In genomic region chr1:105630481-105630880, GRCm38 (mm10) we compare ENCODE assay signal across 8 mouse cellular contexts. TPM values are rescaled to one million over a fixed set of nuclear protein-coding genes. Genes with fewer than 3 reads are reported as not detected.
DNase-seq lines count a peak whose midpoint lies in the region; ATAC-seq and TF ChIP-seq lines count a peak whose summit lies in the region.

No protein-coding gene starts in this region.

- H3K27ac ChIP-seq in intestine, embryonic 16.5 days (ENCODE audit: low read length), result no peak overlapping the region
- H3K27ac ChIP-seq in intestine, embryonic 15.5 days, result no peak overlapping the region
- no peak overlapping the region for H3K27ac ChIP-seq in CH12.LX (ENCODE audit: insufficient read depth, low read depth)
- H3K27ac ChIP-seq in forebrain, embryonic 16.5 days (ENCODE audit: low read length), result no peak overlapping the region

- DNase-seq in CH12.LX (ENCODE audit: extremely low read depth), result peak; percentile 22
- peak; percentile 43 for DNase-seq in brain, embryonic 18.5 days (ENCODE audit: low read depth, low spot score)
- peak; percentile 44 for DNase-seq in lung, postnatal 10 days
- DNase-seq in telencephalon, adult 2 months (ENCODE audit: low read depth, low spot score), result peak; percentile 45
- no peak for DNase-seq in spleen, postnatal 36 days (ENCODE audit: low spot score in 2 of 2)

- H3K27me3 ChIP-seq in intestine, embryonic 16.5 days (replicated peaks; ENCODE audit: control insufficient read depth, insufficient read depth, low read length), result no peaks in the 10 kb centered on the region
- no peaks in the 10 kb centered on the region for H3K27me3 ChIP-seq in intestine, embryonic 15.5 days (replicated peaks)
- H3K27me3 ChIP-seq in CH12.LX (replicated peaks), result no peaks in the 10 kb centered on the region
- no peaks in the 10 kb centered on the region for H3K27me3 ChIP-seq in forebrain, embryonic 16.5 days (replicated peaks; ENCODE audit: control insufficient read depth, insufficient read depth, low read length)

- TF ChIP-seq POLR2A in CH12.LX (IDR thresholded peaks at IDR 0.05; ENCODE audit: low read depth, low read length), result no peak

- no peak overlapping the region for H3K4me3 ChIP-seq in intestine, embryonic 16.5 days (ENCODE audit: low read length)
- no peak overlapping the region for H3K4me3 ChIP-seq in intestine, embryonic 15.5 days (replicated peaks)
- H3K4me3 ChIP-seq in CH12.LX (replicated peaks in 1 of 3; ENCODE audit: low read depth in 2 of 3, low read length in 2 of 3, poor library complexity in 1 of 3), result no peak overlapping the region
- H3K4me3 ChIP-seq in forebrain, embryonic 16.5 days (replicated peaks; ENCODE audit: low read length), result no peak overlapping the region

- ATAC-seq in intestine, embryonic 16.5 days, result 0 out of 2 replicates have a peak, but pooled peaks have one; percentile 18
- no peak for ATAC-seq in intestine, embryonic 15.5 days
- peak; percentile 65 for ATAC-seq in forebrain, embryonic 16.5 days

- no peak for TF ChIP-seq EP300 in CH12.LX (IDR thresholded peaks at IDR 0.05; ENCODE audit: low read length)

- H3K36me3 ChIP-seq in intestine, embryonic 16.5 days (ENCODE audit: control insufficient read depth, insufficient read depth, low read length), result no peaks in the 10 kb centered on the region
- no peaks in the 10 kb centered on the region for H3K36me3 ChIP-seq in intestine, embryonic 15.5 days
- H3K36me3 ChIP-seq in CH12.LX (replicated peaks in 1 of 2; ENCODE audit: control insufficient read depth in 1 of 2, insufficient read depth in 1 of 2, low read length in 1 of 2), result peaks cover 16 to 21% of the 10 kb centered on the region in 2 experiments
- no peaks in the 10 kb centered on the region for H3K36me3 ChIP-seq in forebrain, embryonic 16.5 days (ENCODE audit: control insufficient read depth, insufficient read depth)

- peak; percentile 71 for TF ChIP-seq RAD21 in CH12.LX (IDR thresholded peaks at IDR 0.05; ENCODE audit: low read depth, low read length)

- no peak overlapping the region for H3K9ac ChIP-seq in intestine, embryonic 16.5 days (ENCODE audit: low read depth, low read length)
- H3K9ac ChIP-seq in intestine, embryonic 15.5 days, result no peak overlapping the region
- H3K9ac ChIP-seq in CH12.LX (ENCODE audit: insufficient read depth, low read depth), result no peak overlapping the region
- H3K9ac ChIP-seq in forebrain, embryonic 16.5 days (replicated peaks; ENCODE audit: low read depth, low read length), result no peak overlapping the region

- dilution Hi-C loops in CH12.LX (cut with MboI; ENCODE audit: extremely low pct_ligation_motif_present, extremely low pct_unique_long_range_greater_than_20kb, low sequenced_read_pairs), result no loop called here

- in situ Hi-C loops in CH12.LX (cut with MboI; ENCODE audit: low pct_ligation_motif_present, low pct_unique_long_range_greater_than_20kb, low sequenced_read_pairs), result no loop called here

- 37% methylated on average over 3 of the region's 3 CpGs for WGBS in intestine, embryonic 16.5 days
- 37% methylated on average over 3 of the region's 3 CpGs for WGBS in intestine, embryonic 15.5 days
- WGBS in forebrain, embryonic 16.5 days, result 26% methylated on average over 3 of the region's 3 CpGs

- no peaks in the 10 kb centered on the region for H3K4me1 ChIP-seq in intestine, embryonic 16.5 days (ENCODE audit: control insufficient read depth, insufficient read depth, low read length)
- H3K4me1 ChIP-seq in intestine, embryonic 15.5 days (replicated peaks), result no peaks in the 10 kb centered on the region
- H3K4me1 ChIP-seq in CH12.LX (ENCODE audit: control insufficient read depth in 1 of 2, insufficient read depth in 2 of 2), result no peaks in the 10 kb centered on the region
- H3K4me1 ChIP-seq in forebrain, embryonic 16.5 days (replicated peaks; ENCODE audit: control insufficient read depth, insufficient read depth, low read length), result no peaks in the 10 kb centered on the region

- H3K4me2 ChIP-seq in intestine, embryonic 16.5 days (ENCODE audit: low read depth, low read length), result no peak overlapping the region
- H3K4me2 ChIP-seq in intestine, embryonic 15.5 days (replicated peaks), result no peak overlapping the region
- H3K4me2 ChIP-seq in CH12.LX (ENCODE audit: insufficient read depth, low read depth, poor library complexity, severe bottlenecking), result no peak overlapping the region
- H3K4me2 ChIP-seq in forebrain, embryonic 16.5 days (ENCODE audit: low read length), result no peak overlapping the region

- no peaks in the 10 kb centered on the region for H3K79me2 ChIP-seq in CH12.LX (replicated peaks; ENCODE audit: control insufficient read depth, extremely low read depth, insufficient read depth, poor library complexity, severe bottlenecking)

- peak; percentile 26 to 69; a peak in 2 of 4 replicates for TF ChIP-seq CTCF in CH12.LX (conservative IDR thresholded peaks at IDR 0.05 in 1 of 2, IDR thresholded peaks at IDR 0.05 in 1 of 2; ENCODE audit: low read depth in 2 of 2, low read length in 2 of 2)

- H3K9me3 ChIP-seq in intestine, embryonic 16.5 days (ENCODE audit: control insufficient read depth, low read length), result no peaks in the 10 kb centered on the region
- no peaks in the 10 kb centered on the region for H3K9me3 ChIP-seq in intestine, embryonic 15.5 days
- no peaks in the 10 kb centered on the region for H3K9me3 ChIP-seq in CH12.LX (replicated peaks; ENCODE audit: low read length)
- no peaks in the 10 kb centered on the region for H3K9me3 ChIP-seq in forebrain, embryonic 16.5 days (ENCODE audit: control insufficient read depth, low read length)

TF ChIP-seq in CH12.LX, 34 proteins besides CTCF, POLR2A, EP300 and RAD21:
- TF ChIP-seq E2F4 (IDR thresholded peaks at IDR 0.05; ENCODE audit: insufficient replicate concordance, low read depth, low read length) (no peak), SMC3 (IDR thresholded peaks at IDR 0.05; ENCODE audit: low read depth, low read length) (peak; percentile 51)

RNA-seq across cellular contexts. Expression of gene Pign, which starts 33.0 kb away (rescaled TPM):
- 9.5 and 9.6 TPM in 2 replicates for polyA plus RNA-seq in intestine, embryonic 16.5 days (2015; fragmentation: Nextera tagmentation; extraction: Ambion mirVana)
- 10.3 and 12.7 TPM in 2 replicates for polyA plus RNA-seq in intestine, embryonic 15.5 days (2015; fragmentation: Nextera tagmentation; extraction: Ambion mirVana)
- 39.9 and 59.9 TPM in 2 replicates for total RNA-seq in CH12.LX (2012; rRNA removed)
- 30.4 and 31.9 TPM in 2 replicates for total RNA-seq in CH12.LX (2014; rRNA removed)
- polyA plus RNA-seq in CH12.LX (2012; ENCODE audit: insufficient read length, low read depth), result 17.9 and 23.9 TPM in 2 replicates
- 9.8 and 12.1 TPM in 2 replicates for polyA plus RNA-seq in forebrain, embryonic 16.5 days (2015; fragmentation: Nextera tagmentation; extraction: Ambion mirVana)

RNA-seq across cellular contexts. Expression of gene Relch, which starts 33.2 kb away (rescaled TPM):
- polyA plus RNA-seq in intestine, embryonic 16.5 days (2015; fragmentation: Nextera tagmentation; extraction: Ambion mirVana), result 19.3 and 22.1 TPM in 2 replicates
- 25.0 and 27.3 TPM in 2 replicates for polyA plus RNA-seq in intestine, embryonic 15.5 days (2015; fragmentation: Nextera tagmentation; extraction: Ambion mirVana)
- 23.1 and 25.3 TPM in 2 replicates for total RNA-seq in CH12.LX (2012; rRNA removed)
- total RNA-seq in CH12.LX (2014; rRNA removed), result 25.9 and 28.5 TPM in 2 replicates
- 23.5 and 24.3 TPM in 2 replicates for polyA plus RNA-seq in CH12.LX (2012; ENCODE audit: insufficient read length, low read depth)
- polyA plus RNA-seq in forebrain, embryonic 16.5 days (2015; fragmentation: Nextera tagmentation; extraction: Ambion mirVana), result 46.9 TPM in 2 replicates

Comparison
In these comparisons a context has a peak if more than half of its experiments do, and no peak if none do; other contexts are left out.
1. DNase-seq: peak in CH12.LX (single experiment), brain, embryonic 18.5 days (single experiment), lung, postnatal 10 days (single experiment) and telencephalon, adult 2 months (single experiment); none in spleen, postnatal 36 days (0 of 2).